Mouse (Mus musculus): ENCODE data around the gene Manf. TPM values are rescaled to one million over a fixed set of nuclear protein-coding genes. Genes with fewer than 3 reads are reported as not detected.

The Manf gene
- total and polyA plus RNA-seq, 2 experiments from 2014 or later: 49.5 to 135 TPM

GRCm38 (mm10) chr9:106906597-106906996 is 14.8 kb upstream of the Manf start:
- DNase-seq (no peak), ATAC-seq (no peak)
- no peaks in the 10 kb centered on the region for H3K9me3 ChIP-seq (ENCODE audit: low read length)
- peaks cover 34% of the 10 kb centered on the region for H3K36me3 ChIP-seq (ENCODE audit: insufficient read depth)
- H3K27ac ChIP-seq (ENCODE audit: low read depth, low read length): no peak overlapping the region
- H3K4me3 ChIP-seq (ENCODE audit: low read depth, low read length): no peak overlapping the region
- no peaks in the 10 kb centered on the region for H3K4me1 ChIP-seq (ENCODE audit: insufficient read depth)
- no peak overlapping the region for H3K4me2 ChIP-seq (ENCODE audit: low read depth)
- WGBS: 87% methylated on average over 8 of the region's 8 CpGs
- TF ChIP-seq CTCF (IDR thresholded peaks at IDR 0.05; ENCODE audit: low read depth): no peak
- no peaks in the 10 kb centered on the region for H3K27me3 ChIP-seq (ENCODE audit: insufficient read depth, low read length)
- H3K9ac ChIP-seq: no peak overlapping the region

DNA sequence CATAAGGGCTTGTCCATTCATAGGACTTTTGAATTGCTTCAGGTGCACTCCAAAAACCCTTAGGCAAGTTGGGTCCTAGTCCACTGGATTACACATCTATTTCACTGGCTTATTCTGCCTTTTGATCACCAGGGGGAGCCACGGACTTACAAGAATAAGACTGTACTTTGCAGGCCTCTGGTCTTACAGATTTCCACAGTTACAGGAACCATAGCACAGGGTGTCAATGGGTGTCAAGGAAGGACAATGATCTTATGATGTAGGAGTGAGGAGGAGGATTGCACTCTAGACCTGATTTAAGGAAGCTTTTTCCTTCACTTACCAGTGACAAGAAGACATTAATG is 12.0 kb upstream of the Manf start:
- DNase-seq: peak; percentile 77

DNA sequence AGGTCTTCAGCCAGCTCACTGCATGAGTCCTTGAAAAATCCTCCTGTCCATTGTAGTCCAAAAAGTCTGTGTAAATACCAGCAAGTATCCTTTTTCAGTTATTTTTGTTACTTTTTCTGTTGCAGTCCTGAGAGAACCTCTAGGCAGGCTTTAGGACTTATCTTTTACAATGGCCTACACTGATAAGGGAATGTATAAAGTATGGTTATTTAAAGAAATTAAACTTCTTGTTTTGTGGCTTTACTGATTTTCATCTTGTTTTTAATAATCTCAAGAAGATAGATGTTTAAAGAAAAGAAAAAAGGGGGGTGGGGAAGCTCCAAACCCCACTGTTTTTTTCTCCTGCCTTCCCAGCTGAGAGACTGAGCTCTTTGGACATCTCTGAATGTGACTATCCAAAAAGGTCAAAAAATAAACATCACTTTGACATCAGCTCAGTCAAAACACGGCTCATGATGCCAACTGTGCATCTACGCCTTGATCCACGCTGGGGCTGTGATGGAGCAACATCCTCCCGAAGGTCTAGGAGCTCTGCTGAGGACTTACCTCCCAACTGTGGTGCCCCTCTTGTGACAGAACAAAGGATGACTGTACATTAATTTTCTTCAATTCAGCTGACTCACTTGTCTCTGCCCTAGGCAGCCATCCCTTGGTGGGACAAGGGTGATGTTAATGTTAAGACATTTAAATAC is 11.5 kb upstream of the Manf start:
- Histone ChIP-seq H3K27me3 (ENCODE audit: insufficient read depth, low read length) (no peaks in the 10 kb centered on the region), H3K9ac (no peak overlapping the region), H3K4me1 (ENCODE audit: insufficient read depth) (no peaks in the 10 kb centered on the region), H3K27ac (ENCODE audit: low read depth, low read length) (no peak overlapping the region), H3K4me3 (ENCODE audit: low read depth, low read length) (no peak overlapping the region), H3K36me3 (ENCODE audit: insufficient read depth) (peaks cover 58% of the 10 kb centered on the region), H3K9me3 (ENCODE audit: low read length) (no peaks in the 10 kb centered on the region), H3K4me2 (ENCODE audit: low read depth) (no peak overlapping the region)
- no peak for TF ChIP-seq CTCF (IDR thresholded peaks at IDR 0.05; ENCODE audit: low read depth)
- WGBS: 82% methylated on average over 4 of the region's 4 CpGs
- DNase-seq (no peak), ATAC-seq (no peak; the same call in 1 of the 2 replicates)

More for the DNA sequence above, 12.0 kb upstream of the Manf start:
- peaks cover 53% of the 10 kb centered on the region for H3K36me3 ChIP-seq (ENCODE audit: insufficient read depth)
- H3K4me3 ChIP-seq (ENCODE audit: low read depth, low read length): no peak overlapping the region
- H3K27me3 ChIP-seq (ENCODE audit: insufficient read depth, low read length): no peaks in the 10 kb centered on the region
- no peaks in the 10 kb centered on the region for H3K9me3 ChIP-seq (ENCODE audit: low read length)
- peak; percentile 67 for ATAC-seq
- TF ChIP-seq CTCF (IDR thresholded peaks at IDR 0.05; ENCODE audit: low read depth): peak; percentile 77
- WGBS: 13% methylated on average over 1 of the region's 1 CpGs
- no peak overlapping the region for H3K9ac ChIP-seq
- H3K4me2 ChIP-seq (ENCODE audit: low read depth): no peak overlapping the region
- no peaks in the 10 kb centered on the region for H3K4me1 ChIP-seq (ENCODE audit: insufficient read depth)
- no peak overlapping the region for H3K27ac ChIP-seq (ENCODE audit: low read depth, low read length)

GRCm38 (mm10) chr9:106901596-106901995 is 9.8 kb upstream of the Manf start:
- Histone ChIP-seq H3K9ac (no peak overlapping the region), H3K36me3 (ENCODE audit: insufficient read depth) (peaks cover 61% of the 10 kb centered on the region), H3K27ac (ENCODE audit: low read depth, low read length) (no peak overlapping the region), H3K4me2 (ENCODE audit: low read depth) (no peak overlapping the region), H3K27me3 (ENCODE audit: insufficient read depth, low read length) (no peaks in the 10 kb centered on the region), H3K9me3 (ENCODE audit: low read length) (no peaks in the 10 kb centered on the region), H3K4me3 (ENCODE audit: low read depth, low read length) (no peak overlapping the region), H3K4me1 (ENCODE audit: insufficient read depth) (no peaks in the 10 kb centered on the region)
- TF ChIP-seq CTCF (IDR thresholded peaks at IDR 0.05; ENCODE audit: low read depth): no peak
- no peak for DNase-seq
- ATAC-seq: no peak
- WGBS: 94% methylated on average over 7 of the region's 7 CpGs

GRCm38 (mm10) chr9:106898901-106899300 is 7.1 kb upstream of the Manf start:
- Histone ChIP-seq H3K27ac (ENCODE audit: low read depth, low read length) (no peak overlapping the region), H3K4me2 (ENCODE audit: low read depth) (no peak overlapping the region), H3K9me3 (ENCODE audit: low read length) (no peaks in the 10 kb centered on the region), H3K36me3 (ENCODE audit: insufficient read depth) (peaks cover 75% of the 10 kb centered on the region), H3K9ac (no peak overlapping the region), H3K27me3 (ENCODE audit: insufficient read depth, low read length) (no peaks in the 10 kb centered on the region), H3K4me1 (ENCODE audit: insufficient read depth) (no peaks in the 10 kb centered on the region), H3K4me3 (ENCODE audit: low read depth, low read length) (no peak overlapping the region)
- ATAC-seq (no peak), DNase-seq (no peak)
- TF ChIP-seq CTCF (IDR thresholded peaks at IDR 0.05; ENCODE audit: low read depth): no peak
- WGBS: 85% methylated on average over 1 of the region's 1 CpGs

DNA sequence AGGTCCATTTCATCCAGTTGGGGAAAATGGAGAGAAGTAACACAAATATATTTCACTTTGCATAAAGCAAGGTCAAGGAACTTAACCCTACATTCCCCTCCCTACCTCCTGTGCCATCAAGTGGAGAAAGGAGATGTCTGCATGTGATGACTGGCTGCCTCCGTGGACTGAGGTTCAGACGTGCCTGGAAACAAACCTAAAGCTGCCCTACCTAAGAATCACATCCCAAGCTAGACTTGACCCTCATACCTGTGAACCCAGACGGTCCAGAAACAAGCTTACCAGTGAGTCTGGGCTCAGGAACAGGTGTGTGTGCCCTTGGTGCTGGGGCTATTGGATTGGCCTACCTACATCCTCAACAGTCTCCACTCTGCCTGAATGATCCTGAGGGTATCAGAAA is 1.5 kb upstream of the Manf start:
- Histone ChIP-seq H3K9ac (peak overlapping the region; percentile 10; the same call in 1 of the 2 replicates), H3K36me3 (ENCODE audit: insufficient read depth) (peaks cover 49% of the 10 kb centered on the region), H3K27me3 (ENCODE audit: insufficient read depth, low read length) (no peaks in the 10 kb centered on the region), H3K27ac (ENCODE audit: low read depth, low read length) (no peak overlapping the region; the same call in 1 of the 2 replicates), H3K4me3 (ENCODE audit: low read depth, low read length) (no peak overlapping the region), H3K4me2 (ENCODE audit: low read depth) (no peak overlapping the region), H3K4me1 (ENCODE audit: insufficient read depth) (peaks cover 7% of the 10 kb centered on the region; the same call in 1 of the 2 replicates), H3K9me3 (ENCODE audit: low read length) (no peaks in the 10 kb centered on the region)
- WGBS: 56% methylated on average over 3 of the region's 3 CpGs
- TF ChIP-seq CTCF (IDR thresholded peaks at IDR 0.05; ENCODE audit: low read depth): no peak
- DNase-seq (no peak), ATAC-seq (no peak)

- no peaks in the 10 kb centered on the region for H3K9me3 ChIP-seq (ENCODE audit: low read length)
- H3K36me3 ChIP-seq (ENCODE audit: insufficient read depth): peaks cover 49% of the 10 kb centered on the region
- H3K27ac ChIP-seq (ENCODE audit: low read depth, low read length): peak overlapping the region; percentile 89
- H3K9ac ChIP-seq: peak overlapping the region; percentile 75
- H3K4me3 ChIP-seq (ENCODE audit: low read depth, low read length): peak overlapping the region; percentile 87
- under 1% methylated on average over 9 of the region's 9 CpGs for WGBS
- peak overlapping the region; percentile 74 for H3K4me2 ChIP-seq (ENCODE audit: low read depth)
- no peak for TF ChIP-seq CTCF (IDR thresholded peaks at IDR 0.05; ENCODE audit: low read depth)
- no peaks in the 10 kb centered on the region for H3K27me3 ChIP-seq (ENCODE audit: insufficient read depth, low read length)
- H3K4me1 ChIP-seq (ENCODE audit: insufficient read depth): peaks cover 7% of the 10 kb centered on the region; the same call in 1 of the 2 replicates
- ATAC-seq: no peak; the same call in 1 of the 2 replicates
- no peak for DNase-seq
These were observed 735 bp upstream of the Manf start for GRCm38 (mm10) chr9:106892552-106892875.
